Mouse (Mus musculus) ovary, adult 2 months (tissue): Measurements from ENCODE around the gene Hist1h2ap. TPM values are rescaled to one million over a fixed set of nuclear protein-coding genes. Genes with fewer than 3 reads are reported as not detected.

Experiments used
- polyA plus RNA-seq: library from polyadenylated mRNA; depleted of rRNA; stranded (reverse); fragments of >200 nt; gene quantifications from 2 replicates; pipeline ENCODE4 v1.2.3, GENCODE M21; 2012; rRNA removed

Gene Hist1h2ap
- polyA plus RNA-seq, result 1,050 and 1,797 TPM in 2 replicates

DNA sequence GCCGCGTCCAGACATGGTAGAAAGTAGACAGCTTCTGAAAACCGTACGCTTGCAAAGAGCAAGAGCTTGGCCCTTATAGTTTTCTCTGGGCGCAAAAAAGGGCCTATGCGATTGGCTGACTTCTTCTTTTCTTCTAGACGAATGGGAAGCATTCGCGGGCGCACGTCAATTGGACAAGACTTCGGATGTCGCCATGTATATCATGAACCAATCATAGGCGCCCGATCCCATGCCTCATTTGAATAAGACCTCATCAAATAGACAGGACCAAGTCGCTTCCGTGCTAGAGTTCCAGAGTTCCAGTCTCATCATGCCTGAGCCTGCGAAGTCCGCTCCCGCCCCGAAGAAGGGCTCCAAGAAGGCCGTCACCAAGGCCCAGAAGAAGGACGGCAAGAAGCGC is at the start of gene Hist1h2ap, which contains the start of gene Hist1h2br:
Hist1h2ap (minus strand) TSS at position 47 of the 400 bp plus-strand sequence.
Hist1h2br (plus strand) TSS at position 283 of the 400 bp plus-strand sequence.

DNA sequence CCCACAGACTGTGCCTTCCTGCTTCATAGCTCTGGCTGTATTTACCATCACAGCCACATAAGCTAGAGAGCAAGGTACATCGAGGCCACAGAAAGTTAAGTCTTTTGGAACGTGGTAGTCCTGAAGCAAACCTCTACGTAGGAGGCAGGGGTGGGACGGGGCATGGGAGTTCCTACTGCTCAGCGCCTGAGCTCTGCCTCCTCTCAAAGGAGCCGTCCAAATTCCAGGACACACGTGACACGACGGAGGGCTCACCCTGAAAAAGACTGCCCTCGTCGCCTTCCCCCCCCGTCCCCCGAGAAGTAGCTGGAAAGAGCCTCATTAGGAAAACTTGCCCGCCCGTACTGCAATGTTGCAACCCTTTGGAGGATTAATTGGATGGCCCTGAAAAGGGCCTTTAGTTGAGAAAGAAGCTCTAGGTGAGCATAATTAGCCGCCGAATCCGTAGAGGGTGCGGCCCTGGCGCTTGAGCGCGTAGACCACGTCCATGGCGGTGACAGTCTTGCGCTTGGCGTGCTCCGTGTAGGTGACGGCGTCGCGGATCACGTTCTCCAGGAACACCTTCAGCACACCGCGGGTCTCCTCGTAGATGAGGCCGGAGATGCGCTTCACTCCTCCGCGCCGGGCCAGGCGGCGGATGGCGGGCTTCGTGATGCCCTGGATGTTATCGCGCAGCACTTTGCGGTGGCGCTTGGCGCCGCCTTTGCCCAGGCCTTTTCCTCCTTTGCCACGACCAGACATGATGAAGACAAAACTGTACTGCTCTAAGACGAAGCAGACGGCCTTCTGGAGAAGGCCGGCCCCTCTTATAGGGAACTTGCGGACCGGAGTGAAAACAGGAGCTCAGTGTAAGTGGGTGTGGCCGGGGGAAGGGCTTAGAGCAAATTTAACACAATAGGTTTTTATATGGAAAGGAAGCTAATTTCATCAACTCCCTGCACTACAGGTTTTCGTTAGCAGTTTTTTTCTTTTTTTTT is 1.6 kb downstream of the Hist1h2ap start, which contains the start of gene Hist1h4n:
Hist1h4n (minus strand) TSS at position 779 of the 977 bp plus-strand sequence.

DNA sequence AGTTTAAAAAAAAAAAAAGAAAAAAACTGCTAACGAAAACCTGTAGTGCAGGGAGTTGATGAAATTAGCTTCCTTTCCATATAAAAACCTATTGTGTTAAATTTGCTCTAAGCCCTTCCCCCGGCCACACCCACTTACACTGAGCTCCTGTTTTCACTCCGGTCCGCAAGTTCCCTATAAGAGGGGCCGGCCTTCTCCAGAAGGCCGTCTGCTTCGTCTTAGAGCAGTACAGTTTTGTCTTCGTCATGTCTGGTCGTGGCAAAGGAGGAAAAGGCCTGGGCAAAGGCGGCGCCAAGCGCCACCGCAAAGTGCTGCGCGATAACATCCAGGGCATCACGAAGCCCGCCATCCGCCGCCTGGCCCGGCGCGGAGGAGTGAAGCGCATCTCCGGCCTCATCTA is 21.8 kb downstream of the Hist1h2ap start, which contains the start of gene Hist1h4m:
Hist1h4m (plus strand) TSS at position 208 of the 400 bp plus-strand sequence.

DNA sequence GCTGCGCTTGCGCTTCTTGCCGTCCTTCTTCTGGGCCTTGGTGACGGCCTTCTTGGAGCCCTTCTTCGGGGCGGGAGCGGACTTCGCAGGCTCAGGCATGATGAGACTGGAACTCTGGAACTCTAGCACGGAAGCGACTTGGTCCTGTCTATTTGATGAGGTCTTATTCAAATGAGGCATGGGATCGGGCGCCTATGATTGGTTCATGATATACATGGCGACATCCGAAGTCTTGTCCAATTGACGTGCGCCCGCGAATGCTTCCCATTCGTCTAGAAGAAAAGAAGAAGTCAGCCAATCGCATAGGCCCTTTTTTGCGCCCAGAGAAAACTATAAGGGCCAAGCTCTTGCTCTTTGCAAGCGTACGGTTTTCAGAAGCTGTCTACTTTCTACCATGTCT is 23.2 kb downstream of the Hist1h2ap start, which contains the start of the genes Hist1h2bq and Hist1h2ao:
Hist1h2bq (minus strand) TSS at position 125 of the 400 bp plus-strand sequence.
Hist1h2ao (plus strand) TSS at position 393 of the 400 bp plus-strand sequence.

DNA sequence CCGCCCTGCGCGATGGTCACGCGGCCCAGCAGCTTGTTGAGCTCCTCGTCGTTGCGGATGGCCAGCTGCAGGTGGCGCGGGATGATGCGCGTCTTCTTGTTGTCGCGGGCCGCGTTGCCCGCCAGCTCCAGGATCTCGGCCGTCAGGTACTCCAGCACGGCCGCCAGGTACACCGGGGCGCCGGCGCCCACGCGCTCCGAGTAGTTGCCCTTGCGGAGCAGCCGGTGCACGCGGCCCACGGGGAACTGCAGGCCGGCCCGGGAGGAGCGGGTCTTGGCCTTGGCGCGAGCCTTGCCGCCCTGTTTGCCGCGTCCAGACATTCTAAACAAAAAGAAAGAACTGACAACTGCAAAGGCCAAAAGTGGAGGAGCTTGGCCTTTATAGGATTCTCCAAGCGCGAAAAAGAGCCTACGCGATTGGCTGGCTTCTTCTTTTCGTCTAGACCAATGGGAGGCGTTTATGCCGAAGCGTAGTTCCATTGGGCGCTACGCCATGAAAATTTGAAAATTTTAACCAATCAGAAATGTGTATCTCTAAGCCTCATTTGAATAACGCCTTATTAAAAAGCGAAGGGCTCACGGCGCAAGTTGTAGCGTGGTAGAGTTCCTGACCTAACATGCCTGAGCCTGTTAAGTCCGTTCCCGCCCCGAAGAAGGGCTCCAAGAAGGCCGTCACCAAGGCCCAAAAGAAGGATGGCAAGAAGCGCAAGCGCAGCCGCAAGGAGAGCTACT is 46.2 kb downstream of the Hist1h2ap start, which contains the start of the genes Hist1h2an and Hist1h2bp:
Hist1h2an (minus strand) TSS at position 320 of the 731 bp plus-strand sequence.
Hist1h2bp (plus strand) TSS at position 563 of the 731 bp plus-strand sequence.

DNA sequence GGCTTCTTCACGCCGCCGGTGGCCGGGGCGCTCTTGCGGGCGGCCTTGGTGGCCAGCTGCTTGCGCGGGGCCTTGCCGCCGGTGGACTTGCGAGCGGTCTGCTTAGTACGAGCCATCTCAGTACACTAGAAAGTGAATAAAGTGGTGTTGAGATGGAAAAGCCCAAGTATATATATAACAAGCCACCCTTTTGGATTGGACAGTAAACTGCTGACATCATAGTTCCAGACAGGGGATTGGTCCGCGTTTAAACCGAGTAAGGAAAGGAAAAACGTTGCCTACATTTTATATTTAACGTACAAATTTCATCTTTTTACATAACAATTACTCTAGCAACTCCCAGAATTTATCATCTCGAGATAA is 50.1 kb downstream of the Hist1h2ap start, which contains the start of gene Hist1h3i:
Hist1h3i (minus strand) TSS at position 116 of the 363 bp plus-strand sequence.

Other genes starting within 250 kb of the Hist1h2ap start
- gene Olfr1362, start 219.5 kb downstream of the Hist1h2ap start, polyA plus RNA-seq, result not detected in 2 replicates
- gene Olfr11, start 191.0 kb downstream of the Hist1h2ap start, polyA plus RNA-seq, result not detected in 2 replicates
- not detected in 2 replicates for gene Olfr1361, start 170.1 kb downstream of the Hist1h2ap start, polyA plus RNA-seq
- gene Olfr1360, start 156.1 kb downstream of the Hist1h2ap start, polyA plus RNA-seq, result not detected in 2 replicates
- not detected in 2 replicates for gene Olfr1359, start 135.4 kb downstream of the Hist1h2ap start, polyA plus RNA-seq
- gene Hist1h2bl, start 117.4 kb downstream of the Hist1h2ap start, polyA plus RNA-seq, result 7.5 and 13.6 TPM in 2 replicates
- 82.9 and 155 TPM in 2 replicates for gene Hist1h2ai, start 117.1 kb downstream of the Hist1h2ap start, polyA plus RNA-seq
- 77.1 and 77.2 TPM in 2 replicates for gene Hist1h3h, start 115.8 kb downstream of the Hist1h2ap start, polyA plus RNA-seq
- gene Hist1h2bm, start 111.5 kb downstream of the Hist1h2ap start, polyA plus RNA-seq, result 8.9 and 11.6 TPM in 2 replicates
- gene Hist1h4j, start 98.4 kb downstream of the Hist1h2ap start, polyA plus RNA-seq, result 7.1 and 10.2 TPM in 2 replicates
- gene Hist1h4k, start 83.0 kb downstream of the Hist1h2ap start, polyA plus RNA-seq, result 40.6 and 44.5 TPM in 2 replicates
- 46.6 and 59.1 TPM in 2 replicates for gene Hist1h2ak, start 79.7 kb downstream of the Hist1h2ap start, polyA plus RNA-seq
- 20.8 and 32.3 TPM in 2 replicates for gene Hist1h2bn, start 79.4 kb downstream of the Hist1h2ap start, polyA plus RNA-seq
- gene Hist1h1b, start 52.9 kb downstream of the Hist1h2ap start, polyA plus RNA-seq, result 2.2 and 3.3 TPM in 2 replicates
- 60.0 and 85.2 TPM in 2 replicates for gene Hist1h3i, start 50.1 kb downstream of the Hist1h2ap start, polyA plus RNA-seq
- 25.0 and 44.3 TPM in 2 replicates for gene Hist1h2an, start 46.3 kb downstream of the Hist1h2ap start, polyA plus RNA-seq
- gene Hist1h2bp, start 46.0 kb downstream of the Hist1h2ap start, polyA plus RNA-seq, result 7.3 and 7.7 TPM in 2 replicates
- gene Hist1h2bq, start 23.3 kb downstream of the Hist1h2ap start, polyA plus RNA-seq, result 28.9 and 46.9 TPM in 2 replicates
- not detected in 2 replicates for gene Hist1h2ao, start 23.0 kb downstream of the Hist1h2ap start, polyA plus RNA-seq
- gene Hist1h4m, start 21.8 kb downstream of the Hist1h2ap start, polyA plus RNA-seq, result not detected in 2 replicates
- gene Hist1h4n, start 1.3 kb downstream of the Hist1h2ap start, polyA plus RNA-seq, result 30.0 and 31.2 TPM in 2 replicates
- gene Hist1h2br, start 236 bp upstream of the Hist1h2ap start, polyA plus RNA-seq, result 23.0 and 38.8 TPM in 2 replicates
- gene Zfp184, start 111.6 kb upstream of the Hist1h2ap start, polyA plus RNA-seq, result 3.0 and 4.7 TPM in 2 replicates
- not detected in 2 replicates for gene Pom121l2, start 147.7 kb upstream of the Hist1h2ap start, polyA plus RNA-seq
- 0.15 and 0.25 TPM in 2 replicates for gene Prss16, start 176.2 kb upstream of the Hist1h2ap start, polyA plus RNA-seq
- gene Hist1h2ah, start 202.1 kb upstream of the Hist1h2ap start, polyA plus RNA-seq, result 56.4 and 124 TPM in 2 replicates
- gene Hist1h2bk, start 202.4 kb upstream of the Hist1h2ap start, polyA plus RNA-seq, result 30.5 and 38.9 TPM in 2 replicates
- gene Hist1h4i, start 207.9 kb upstream of the Hist1h2ap start, polyA plus RNA-seq, result 9.8 and 12.4 TPM in 2 replicates
- 15.5 and 16.5 TPM in 2 replicates for gene Hist1h2ag, start 209.4 kb upstream of the Hist1h2ap start, polyA plus RNA-seq
- 16.9 and 22.8 TPM in 2 replicates for gene Hist1h2bj, start 209.7 kb upstream of the Hist1h2ap start, polyA plus RNA-seq